Mouse (Mus musculus) megakaryocyte, embryonic 14.5 days (primary cell): ENCODE data around the gene Nlrp4e.
"Not testable (repeated sequence)": the region's sequence is repeated elsewhere in the genome, so short reads cannot be mapped to it uniquely, and the experiment has no call there.

Experiments used
- FLI1 ChIP-seq: IDR thresholded peaks from 2 replicates; pipeline ENCODE4 v1.6.1; 2012; ENCODE audit warnings: low read length, inconsistent platforms, mixed read lengths
- GATA1 ChIP-seq: IDR thresholded peaks from 3 replicates; pipeline ENCODE4 v1.6.1; 2012; ENCODE audit warnings: mixed read lengths, low read length, inconsistent platforms, borderline replicate concordance

DNA sequence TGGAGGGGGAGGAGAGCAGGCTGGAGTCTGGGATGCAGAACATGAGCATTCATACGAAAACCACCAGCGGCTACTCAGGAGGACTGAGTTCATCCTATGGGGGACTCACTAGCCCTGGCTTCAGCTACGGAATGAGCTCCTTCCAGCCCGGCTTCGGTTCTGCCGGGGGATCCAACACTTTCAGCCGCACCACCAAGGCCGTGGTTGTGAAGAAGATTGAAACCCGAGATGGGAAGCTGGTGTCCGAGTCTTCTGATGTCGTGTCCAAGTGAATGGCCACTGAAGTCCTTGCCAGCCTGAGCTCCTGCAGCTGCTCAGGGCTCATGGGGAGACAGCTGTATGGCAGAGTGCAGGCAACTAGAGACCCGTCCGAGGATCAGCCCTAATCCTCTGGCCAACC, 57.3 kb downstream of the Nlrp4e start:
- not testable (repeated sequence) for TF ChIP-seq GATA1, FLI1
